Mouse (Mus musculus): ENCODE results near the gene Tmem131.
"Not testable (repeated sequence)": the region's sequence is repeated elsewhere in the genome, so short reads cannot be mapped to it uniquely, and the experiment has no call there.

Tmem131 gene

GRCm38 (mm10) chr1:36834090-36834489 is 109.4 kb downstream of the Tmem131 start:
- no peak for DNase-seq (ENCODE audit: low spot score)

- DNase-seq (ENCODE audit: low spot score), result no peak
These were observed 112.3 kb downstream of the Tmem131 start for GRCm38 (mm10) chr1:36830913-36831866.

- DNase-seq (ENCODE audit: low spot score), result no peak
These were observed 119.1 kb downstream of the Tmem131 start for GRCm38 (mm10) chr1:36824356-36824755.

- not testable (repeated sequence) for DNase-seq (ENCODE audit: low spot score)
These were observed 121.5 kb downstream of the Tmem131 start for GRCm38 (mm10) chr1:36821918-36822317.

GRCm38 (mm10) chr1:36815166-36815565 is 128.3 kb downstream of the Tmem131 start:
- no peak for DNase-seq (ENCODE audit: low spot score)

GRCm38 (mm10) chr1:36814271-36814903 is 129.1 kb downstream of the Tmem131 start:
- no peak for DNase-seq (ENCODE audit: low spot score)

- DNase-seq (ENCODE audit: low spot score), result no peak
These were observed 130.1 kb downstream of the Tmem131 start for GRCm38 (mm10) chr1:36813415-36813814.

GRCm38 (mm10) chr1:36811806-36812205 is 131.7 kb downstream of the Tmem131 start:
- no peak for DNase-seq (ENCODE audit: low spot score)

GRCm38 (mm10) chr1:36807782-36808565 is 135.5 kb downstream of the Tmem131 start:
- DNase-seq (ENCODE audit: low spot score), result no peak

- no peak for DNase-seq (ENCODE audit: low spot score)
These were observed 136.4 kb downstream of the Tmem131 start for GRCm38 (mm10) chr1:36807086-36807485.

GRCm38 (mm10) chr1:36806181-36806905 is 137.1 kb downstream of the Tmem131 start:
- DNase-seq (ENCODE audit: low spot score), result no peak

GRCm38 (mm10) chr1:36804833-36805232 is 138.6 kb downstream of the Tmem131 start:
- DNase-seq (ENCODE audit: low spot score), result no peak

- DNase-seq (ENCODE audit: low spot score), result no peak
These were observed 139.2 kb downstream of the Tmem131 start for GRCm38 (mm10) chr1:36804259-36804658.

GRCm38 (mm10) chr1:36800379-36801011 is 143.0 kb downstream of the Tmem131 start:
- no peak for DNase-seq (ENCODE audit: low spot score)

GRCm38 (mm10) chr1:36797481-36797880 is 146.0 kb downstream of the Tmem131 start:
- no peak for DNase-seq (ENCODE audit: low spot score)

- no peak for DNase-seq (ENCODE audit: low spot score)
These were observed 146.8 kb downstream of the Tmem131 start for GRCm38 (mm10) chr1:36796711-36797110.

GRCm38 (mm10) chr1:36789416-36789815 is 154.1 kb downstream of the Tmem131 start:
- no peak for DNase-seq (ENCODE audit: low spot score)

GRCm38 (mm10) chr1:36786377-36786776 is 157.1 kb downstream of the Tmem131 start:
- DNase-seq (ENCODE audit: low spot score), result no peak

GRCm38 (mm10) chr1:36785238-36785641 is 158.2 kb downstream of the Tmem131 start:
- DNase-seq (ENCODE audit: low spot score), result no peak

- DNase-seq (ENCODE audit: low spot score), result peak; percentile 77
These were observed 158.9 kb downstream of the Tmem131 start for GRCm38 (mm10) chr1:36784365-36785134.

Measured in MN1 (cell line).